ENCODE assay signal across 9 mouse cellular contexts in genomic region chr7:90060343-90061175, GRCm38 (mm10).
A peak's percentile ranks its signal among the peaks of the same experiment; 100 is the strongest.
DNase-seq lines count a peak whose midpoint lies in the region; ATAC-seq and TF ChIP-seq lines count a peak whose summit lies in the region.
"Had no signal": no experiment of that assay in that cellular context is flagged by ENCODE, and none has a peak within 500 bp of the region (broad histone marks: within the 10 kb centered on the region; RNA-seq: fewer than 3 reads in every experiment).

No protein-coding gene starts in this region.

- TF ChIP-seq EP300 in lung, postnatal 0 days (IDR thresholded peaks at IDR 0.05) = no peak

- H3K9me3 ChIP-seq in lung, postnatal 0 days (ENCODE audit: low read length) = no peaks in the 10 kb centered on the region
- H3K9me3 ChIP-seq in embryonic facial prominence, embryonic 15.5 days (replicated peaks) = no peaks in the 10 kb centered on the region
- H3K9me3 ChIP-seq in hindbrain, embryonic 12.5 days (replicated peaks) = no peaks in the 10 kb centered on the region
- H3K9me3 ChIP-seq: neural tube, embryonic 12.5 days had no signal

- DNase-seq in lung, postnatal 0 days (ENCODE audit: low spot score) = no peak
- DNase-seq in lung, postnatal 25 days (ENCODE audit: low spot score) = no peak
- peak; percentile 59 to 84 for DNase-seq in kidney, postnatal 25 days
- DNase-seq in spleen, postnatal 14 days (ENCODE audit: low spot score in 2 of 2) = peak; percentile 43 to 52
- DNase-seq in left cerebral cortex, postnatal 25 days (ENCODE audit: low spot score in 2 of 2) = no peak
- no peak for DNase-seq in cerebellum, postnatal 25 days

- H3K27me3 ChIP-seq in lung, postnatal 0 days (replicated peaks; ENCODE audit: insufficient read depth, low read length) = no peaks in the 10 kb centered on the region
- H3K27me3 ChIP-seq in embryonic facial prominence, embryonic 15.5 days = no peaks in the 10 kb centered on the region
- H3K27me3 ChIP-seq in hindbrain, embryonic 12.5 days = no peaks in the 10 kb centered on the region
- H3K27me3 ChIP-seq: neural tube, embryonic 12.5 days had no signal

- H3K4me2 ChIP-seq in lung, postnatal 0 days (replicated peaks; ENCODE audit: low read depth, low read length) = 0 out of 2 replicates have a peak overlapping the region, but pooled peaks have one; percentile 8
- no peak overlapping the region for H3K4me2 ChIP-seq in embryonic facial prominence, embryonic 15.5 days (replicated peaks)
- H3K4me2 ChIP-seq in hindbrain, embryonic 12.5 days (replicated peaks) = no peak overlapping the region
- H3K4me2 ChIP-seq: neural tube, embryonic 12.5 days had no signal

- no peaks in the 10 kb centered on the region for H3K36me3 ChIP-seq in lung, postnatal 0 days (ENCODE audit: insufficient read depth, low read length)
- no peaks in the 10 kb centered on the region for H3K36me3 ChIP-seq in embryonic facial prominence, embryonic 15.5 days
- no peaks in the 10 kb centered on the region for H3K36me3 ChIP-seq in hindbrain, embryonic 12.5 days
- H3K36me3 ChIP-seq: neural tube, embryonic 12.5 days had no signal

- peak overlapping the region; percentile 85 for H3K27ac ChIP-seq in lung, postnatal 0 days (ENCODE audit: low read length)
- H3K27ac ChIP-seq in embryonic facial prominence, embryonic 15.5 days (replicated peaks) = peak overlapping the region; percentile 45
- no peak overlapping the region for H3K27ac ChIP-seq in hindbrain, embryonic 12.5 days
- H3K27ac ChIP-seq: neural tube, embryonic 12.5 days had no signal

- 46% methylated on average over 16 of the region's 16 CpGs for WGBS in lung, postnatal 0 days
- WGBS in embryonic facial prominence, embryonic 15.5 days = 71% methylated on average over 16 of the region's 16 CpGs
- 80% methylated on average over 16 of the region's 16 CpGs for WGBS in hindbrain, embryonic 12.5 days

- intact Hi-C loops in left cerebral cortex, postnatal 25 days (cut with DNase I) = no loop called here

- no peak for TF ChIP-seq CTCF in lung, postnatal 0 days (IDR thresholded peaks at IDR 0.05)

- H3K9ac ChIP-seq in lung, postnatal 0 days (replicated peaks; ENCODE audit: low read depth) = 0 out of 2 replicates have a peak overlapping the region, but pooled peaks have one; percentile 12
- no peak overlapping the region for H3K9ac ChIP-seq in embryonic facial prominence, embryonic 15.5 days
- H3K9ac ChIP-seq in hindbrain, embryonic 12.5 days = no peak overlapping the region
- H3K9ac ChIP-seq: neural tube, embryonic 12.5 days had no signal

- no peak; the same call in 1 of the 2 replicates for ATAC-seq in lung, postnatal 0 days
- ATAC-seq in embryonic facial prominence, embryonic 15.5 days (ENCODE audit: insufficient number of reproducible peaks, low FRiP score, low TSS enrichment, low read depth) = 0 out of 2 replicates have a peak, but pooled peaks have one; percentile 39
- ATAC-seq in hindbrain, embryonic 12.5 days (ENCODE audit: low FRiP score) = no peak

- peaks cover 15% of the 10 kb centered on the region; the same call in 1 of the 2 replicates for H3K4me1 ChIP-seq in lung, postnatal 0 days (ENCODE audit: insufficient read depth, low read depth, low read length)
- peaks cover 24% of the 10 kb centered on the region for H3K4me1 ChIP-seq in embryonic facial prominence, embryonic 15.5 days
- H3K4me1 ChIP-seq in hindbrain, embryonic 12.5 days = no peaks in the 10 kb centered on the region
- H3K4me1 ChIP-seq: neural tube, embryonic 12.5 days had no signal

- H3K4me3 ChIP-seq in lung, postnatal 0 days (ENCODE audit: low read depth, low read length) = no peak overlapping the region
- H3K4me3 ChIP-seq in embryonic facial prominence, embryonic 15.5 days (replicated peaks) = no peak overlapping the region
- H3K4me3 ChIP-seq in hindbrain, embryonic 12.5 days = no peak overlapping the region
- H3K4me3 ChIP-seq: neural tube, embryonic 12.5 days had no signal

Comparison
In these comparisons a context has a peak if more than half of its experiments do, and no peak if none do; other contexts are left out.
1. DNase-seq: peak in kidney, postnatal 25 days (2 of 2) and spleen, postnatal 14 days (2 of 2); none in lung, postnatal 0 days (single experiment), lung, postnatal 25 days (single experiment), left cerebral cortex, postnatal 25 days (0 of 2) and cerebellum, postnatal 25 days (0 of 2).